Mouse (Mus musculus) forebrain, embryonic 15.5 days (tissue): ENCODE measurements around the gene Rbm4b. TPM values are rescaled to one million over a fixed set of nuclear protein-coding genes. Genes with fewer than 3 reads are reported as not detected.

Experiments used
- ATAC-seq: fragments of 200-750 bp; cut with Nextera tagmentation; replicated peaks from 2 replicates; pipeline ENCODE4 v1.8.0; 2017; ENCODE audit warnings: mild to moderate bottlenecking, moderate TSS enrichment, moderate library complexity
- H3K27ac ChIP-seq: fragments of 300-500 bp; sonication (generic); replicated peaks from 2 replicates; pipeline ENCODE4 v1.5.1; 2015; ENCODE audit warnings: mild to moderate bottlenecking, inconsistent platforms
- H3K27me3 ChIP-seq: fragments of 300-500 bp; sonication (generic); 2 replicates; pipeline ENCODE4 v1.6.1; 2015; ENCODE audit warnings: inconsistent platforms
- H3K36me3 ChIP-seq: fragments of 300-500 bp; sonication (generic); 2 replicates; pipeline ENCODE4 v1.6.1; 2015; ENCODE audit warnings: mild to moderate bottlenecking, inconsistent platforms
- H3K4me1 ChIP-seq: fragments of 300-500 bp; sonication (generic); 2 replicates; pipeline ENCODE4 v1.6.1; 2015; ENCODE audit warnings: inconsistent platforms
- H3K4me2 ChIP-seq: fragments of 300-500 bp; sonication (generic); replicated peaks from 2 replicates; pipeline ENCODE4 v1.6.1; 2015; ENCODE audit warnings: mild to moderate bottlenecking, inconsistent platforms
- H3K4me3 ChIP-seq: fragments of 300-500 bp; sonication (generic); 2 replicates; pipeline ENCODE4 v1.5.1; 2015; ENCODE audit warnings: mild to moderate bottlenecking, inconsistent platforms
- H3K9ac ChIP-seq: fragments of 300-500 bp; sonication (generic); replicated peaks from 2 replicates; pipeline ENCODE4 v1.6.1; 2015; ENCODE audit warnings: mild to moderate bottlenecking, inconsistent platforms
- H3K9me3 ChIP-seq: fragments of 300-500 bp; sonication (generic); 2 replicates; pipeline ENCODE4 v1.6.1; 2016; ENCODE audit warnings: inconsistent platforms
- WGBS: fragments of 180-500 bp; shearing (Covaris S2); methylation state at CpG from one replicate; pipeline ENCODE4 v1.1.7; 2015; ENCODE audit warnings: mixed read lengths; 5-methylcytosine and 5-hydroxymethylcytosine counted together
- polyA plus RNA-seq: library from polyadenylated mRNA; unstranded; fragments of >200 nt; fragmentation: Nextera tagmentation; extraction: Ambion mirVana; gene quantifications from 2 replicates; pipeline ENCODE4 v1.2.1, GENCODE M21; 2015

Gene Rbm4b
- polyA plus RNA-seq, 1 experiment from 2014 or later = 193 TPM

DNA sequence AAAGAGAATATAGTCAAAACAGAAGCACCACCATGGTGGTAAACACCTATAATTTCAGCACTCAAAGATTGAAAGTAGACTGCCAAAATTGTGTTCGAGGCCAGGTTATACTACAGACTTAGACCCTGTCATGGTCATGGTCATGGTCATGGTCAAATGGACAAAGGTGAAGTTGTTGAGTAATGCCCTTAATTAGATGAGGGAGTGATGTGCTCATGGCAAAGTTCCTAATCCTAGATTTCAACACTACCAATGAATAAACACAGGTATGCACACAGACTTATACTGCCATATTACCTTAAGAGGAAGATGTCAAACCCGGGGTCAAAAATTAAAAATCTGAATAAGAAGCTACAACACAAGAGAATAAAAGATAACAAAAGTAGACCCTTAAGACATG is 30.0 kb downstream of the Rbm4b start:
- no peak overlapping the region for H3K9ac ChIP-seq
- peaks cover 72% of the 10 kb centered on the region for H3K36me3 ChIP-seq
- no peak overlapping the region for H3K27ac ChIP-seq
- H3K4me1 ChIP-seq = peaks cover 55% of the 10 kb centered on the region
- H3K4me2 ChIP-seq = no peak overlapping the region
- ATAC-seq = no peak
- 96% methylated on average over 2 of the region's 2 CpGs for WGBS
- no peaks in the 10 kb centered on the region for H3K27me3 ChIP-seq
- no peak overlapping the region for H3K4me3 ChIP-seq
- H3K9me3 ChIP-seq = no peaks in the 10 kb centered on the region

DNA sequence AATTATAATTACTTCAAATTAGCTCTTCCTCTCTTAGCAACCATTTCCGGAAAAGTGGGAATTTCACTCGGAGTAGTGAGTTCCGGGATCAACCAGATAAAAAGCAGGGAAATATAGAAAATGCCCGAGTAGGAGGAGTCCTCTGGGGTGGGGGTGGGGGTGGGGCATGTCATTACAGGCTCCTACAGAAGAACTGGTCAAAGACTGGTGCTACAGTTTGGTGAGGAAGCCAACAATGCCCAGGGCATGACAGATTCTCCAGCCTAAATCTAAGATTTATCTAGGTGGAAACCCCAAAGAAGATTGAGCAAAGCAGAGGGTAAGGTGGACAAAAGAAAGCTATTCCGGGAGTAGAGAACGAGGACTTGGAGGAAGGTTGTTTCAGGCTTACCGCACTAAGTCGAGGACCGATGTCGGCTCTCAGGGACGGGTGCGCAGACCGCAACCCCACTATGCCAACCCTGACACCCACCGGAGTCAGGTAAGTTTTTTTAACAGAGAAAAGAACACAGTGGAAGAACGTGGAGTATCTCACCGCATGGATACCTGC is 37.1 kb downstream of the Rbm4b start:
- Histone ChIP-seq H3K9me3 (no peaks in the 10 kb centered on the region), H3K27ac (peak overlapping the region; percentile 87), H3K9ac (peak overlapping the region; percentile 77), H3K4me1 (peaks cover 53% of the 10 kb centered on the region), H3K27me3 (no peaks in the 10 kb centered on the region), H3K4me3 (peak overlapping the region; percentile 89), H3K36me3 (peaks cover 33% of the 10 kb centered on the region), H3K4me2 (peak overlapping the region; percentile 55)
- under 1% methylated on average over 16 of the region's 16 CpGs for WGBS
- peak; percentile 12 for ATAC-seq

DNA sequence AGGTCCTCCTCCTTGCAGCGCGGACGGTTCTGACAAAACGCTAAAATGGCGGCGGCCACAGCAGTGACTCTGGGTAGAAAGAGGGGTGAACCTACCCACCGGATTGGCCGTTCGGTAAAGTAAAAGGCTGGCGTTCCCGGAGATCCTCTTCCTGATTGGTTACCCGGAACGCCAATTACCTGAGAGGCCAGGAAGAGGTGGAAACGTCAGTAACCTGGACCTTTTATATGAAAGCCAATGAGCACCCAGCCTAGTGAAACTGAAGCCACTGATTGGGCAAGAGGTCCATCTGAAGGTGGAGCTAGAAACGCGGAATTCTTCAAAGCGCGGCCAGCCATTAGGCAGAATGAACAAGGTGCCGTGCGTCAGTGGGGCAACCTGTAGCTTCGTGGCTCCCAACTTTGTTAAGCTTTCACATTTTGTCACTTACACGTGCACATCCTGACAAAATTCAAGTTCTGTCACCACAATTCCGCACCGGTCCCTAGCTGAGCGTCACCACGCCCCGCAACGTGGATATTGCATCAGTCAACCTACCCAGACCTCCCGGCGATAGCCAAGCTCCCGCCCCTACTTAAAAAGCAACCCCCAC is 37.6 kb downstream of the Rbm4b start, which contains the start of gene Rbm4:
Gene Rbm4, minus strand, starts transcription at position 71 of the 592 bp plus-strand sequence.
- under 1% methylated on average over 31 of the region's 31 CpGs for WGBS
- peak within 1 kb of the TSS; percentile 89 for H3K4me3 ChIP-seq
- H3K9ac ChIP-seq = peak within 1 kb of the TSS; percentile 77
- peak; percentile 98 for ATAC-seq
- peaks cover 34% of the 10 kb centered on the region for H3K36me3 ChIP-seq
- H3K27ac ChIP-seq = peak within 1 kb of the TSS; percentile 87
- peak within 1 kb of the TSS; percentile 88 for H3K4me2 ChIP-seq
- no peaks in the 10 kb centered on the region for H3K9me3 ChIP-seq
- H3K27me3 ChIP-seq = no peaks in the 10 kb centered on the region
- H3K4me1 ChIP-seq = peaks cover 49% of the 10 kb centered on the region

DNA sequence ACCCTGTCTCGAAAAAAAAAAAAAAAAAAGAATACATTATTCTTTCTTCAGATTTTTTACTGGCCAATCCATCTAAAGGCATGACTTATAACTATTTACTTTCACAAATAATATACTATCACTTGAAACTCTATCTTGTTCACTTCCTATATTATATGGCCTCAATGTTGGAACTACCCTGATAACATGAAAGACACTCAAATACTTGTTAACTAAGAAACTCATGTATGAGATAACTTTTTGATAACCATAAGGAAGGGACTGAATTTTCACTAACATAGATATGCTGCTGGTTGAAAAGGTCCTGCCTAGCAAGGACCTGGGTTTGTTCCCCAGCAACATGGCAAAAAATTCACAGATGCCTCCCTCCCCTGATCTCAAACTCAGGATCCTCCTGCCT is 39.6 kb downstream of the Rbm4b start:
- Histone ChIP-seq H3K36me3 (peaks cover 42% of the 10 kb centered on the region), H3K4me1 (peaks cover 30% of the 10 kb centered on the region), H3K4me3 (no peak overlapping the region), H3K9me3 (no peaks in the 10 kb centered on the region), H3K27me3 (no peaks in the 10 kb centered on the region), H3K27ac (no peak overlapping the region), H3K9ac (no peak overlapping the region), H3K4me2 (no peak overlapping the region)
- no peak for ATAC-seq
- 74% methylated on average over 1 of the region's 1 CpGs for WGBS

DNA sequence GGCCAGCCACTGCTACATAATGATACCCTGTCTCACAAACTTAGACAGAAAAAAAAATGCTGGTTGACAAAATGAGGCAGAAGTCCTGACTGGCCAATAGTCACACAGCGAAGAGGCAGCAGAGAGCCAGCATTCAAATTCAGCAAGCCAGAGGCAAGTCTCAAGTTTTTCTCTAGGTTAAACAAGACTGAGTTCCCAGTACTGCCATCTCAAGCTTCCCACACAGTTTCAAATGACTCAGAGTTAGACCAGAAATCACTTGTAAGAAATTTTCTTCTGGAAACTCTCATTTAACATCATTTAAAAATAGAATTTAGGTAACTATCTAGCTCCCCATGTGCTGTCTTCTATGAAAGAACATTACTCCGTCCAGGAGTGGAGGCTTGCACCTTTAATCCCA is 41.5 kb downstream of the Rbm4b start:
- Histone ChIP-seq H3K9me3 (no peaks in the 10 kb centered on the region), H3K4me3 (no peak overlapping the region), H3K9ac (no peak overlapping the region), H3K27me3 (no peaks in the 10 kb centered on the region), H3K36me3 (peaks cover 49% of the 10 kb centered on the region), H3K27ac (no peak overlapping the region), H3K4me1 (peaks cover 13% of the 10 kb centered on the region), H3K4me2 (no peak overlapping the region)
- 94% methylated on average over 2 of the region's 2 CpGs for WGBS
- no peak for ATAC-seq

DNA sequence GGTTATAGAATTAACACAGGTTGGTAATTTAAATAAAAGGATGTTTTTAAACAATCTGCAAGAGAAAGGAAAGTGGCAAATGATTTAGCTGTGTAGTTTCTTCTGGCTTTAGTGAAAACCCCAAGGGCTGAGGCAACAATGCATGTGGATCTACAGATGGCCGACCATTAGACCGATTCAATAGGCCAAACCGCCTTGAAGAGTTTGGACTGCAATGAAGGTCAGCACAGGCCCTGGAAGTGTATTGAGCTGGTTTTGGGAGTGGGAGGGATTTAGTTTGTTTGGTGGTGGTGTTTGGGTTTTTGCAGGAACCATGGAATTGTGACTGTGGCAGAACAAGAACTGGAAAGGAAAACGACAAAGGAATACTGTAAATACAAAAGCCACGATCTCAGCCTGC is 42.8 kb downstream of the Rbm4b start:
- Histone ChIP-seq H3K36me3 (peaks cover 54% of the 10 kb centered on the region), H3K4me2 (no peak overlapping the region), H3K4me1 (peaks cover 11% of the 10 kb centered on the region), H3K27me3 (no peaks in the 10 kb centered on the region), H3K27ac (no peak overlapping the region), H3K9me3 (no peaks in the 10 kb centered on the region), H3K4me3 (no peak overlapping the region), H3K9ac (no peak overlapping the region)
- 89% methylated on average over 5 of the region's 5 CpGs for WGBS
- ATAC-seq = no peak

DNA sequence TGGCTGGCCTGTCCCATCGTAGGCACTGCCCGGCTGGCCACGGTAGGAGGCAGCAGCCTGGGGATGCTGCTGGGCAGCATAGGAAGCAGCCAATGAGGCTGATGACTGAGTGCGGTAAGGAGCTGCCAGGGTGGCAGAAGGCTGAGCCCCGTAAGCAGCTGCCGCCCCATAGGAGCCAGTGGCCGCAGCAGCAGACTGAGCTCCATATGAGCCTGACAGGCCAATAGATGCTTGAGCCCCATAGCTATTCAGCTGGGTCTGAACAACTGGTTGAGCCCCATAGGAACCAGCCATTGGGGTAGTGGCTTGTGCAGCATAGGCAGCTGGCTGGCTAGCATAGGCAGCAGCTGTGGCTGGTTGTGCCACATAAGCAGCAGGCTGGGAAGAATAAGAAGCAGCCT is 46.4 kb downstream of the Rbm4b start:
- 94% methylated on average over 7 of the region's 7 CpGs for WGBS
- Histone ChIP-seq H3K9me3 (no peaks in the 10 kb centered on the region), H3K9ac (no peak overlapping the region), H3K36me3 (peaks cover 54% of the 10 kb centered on the region), H3K27me3 (no peaks in the 10 kb centered on the region), H3K4me2 (no peak overlapping the region), H3K27ac (no peak overlapping the region), H3K4me1 (0 out of 2 replicates have a peak, but pooled peaks cover 2% of the 10 kb centered on the region), H3K4me3 (no peak overlapping the region)
- ATAC-seq = no peak

DNA sequence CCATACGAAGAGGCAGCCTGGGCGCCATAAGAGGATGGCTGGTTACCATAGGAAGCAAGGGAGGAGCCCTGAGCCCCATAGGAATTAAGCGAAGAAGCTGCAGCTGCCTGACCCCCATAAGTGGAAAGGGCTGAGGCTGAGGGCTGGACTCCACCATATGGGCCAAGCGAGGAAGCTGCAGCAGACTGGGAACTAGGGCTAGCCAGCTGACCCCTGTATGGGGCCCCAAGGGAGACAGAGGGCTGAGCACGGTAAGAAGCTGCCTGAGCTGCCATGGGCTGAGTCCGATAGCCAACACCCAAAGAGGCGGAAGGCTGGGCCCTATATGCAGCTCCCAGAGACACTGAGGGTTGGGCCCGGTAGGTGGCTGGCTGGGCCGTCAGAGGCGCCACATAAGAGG is 47.0 kb downstream of the Rbm4b start:
- 0 out of 2 replicates have a peak, but pooled peaks have one; percentile 16 for ATAC-seq
- 86% methylated on average over 10 of the region's 10 CpGs for WGBS
- H3K4me3 ChIP-seq = no peak overlapping the region
- H3K4me2 ChIP-seq = no peak overlapping the region
- H3K9me3 ChIP-seq = no peaks in the 10 kb centered on the region
- no peak overlapping the region for H3K9ac ChIP-seq
- H3K36me3 ChIP-seq = peaks cover 49% of the 10 kb centered on the region
- no peaks in the 10 kb centered on the region for H3K27me3 ChIP-seq
- no peak overlapping the region for H3K27ac ChIP-seq
- peaks cover 7% of the 10 kb centered on the region for H3K4me1 ChIP-seq

DNA sequence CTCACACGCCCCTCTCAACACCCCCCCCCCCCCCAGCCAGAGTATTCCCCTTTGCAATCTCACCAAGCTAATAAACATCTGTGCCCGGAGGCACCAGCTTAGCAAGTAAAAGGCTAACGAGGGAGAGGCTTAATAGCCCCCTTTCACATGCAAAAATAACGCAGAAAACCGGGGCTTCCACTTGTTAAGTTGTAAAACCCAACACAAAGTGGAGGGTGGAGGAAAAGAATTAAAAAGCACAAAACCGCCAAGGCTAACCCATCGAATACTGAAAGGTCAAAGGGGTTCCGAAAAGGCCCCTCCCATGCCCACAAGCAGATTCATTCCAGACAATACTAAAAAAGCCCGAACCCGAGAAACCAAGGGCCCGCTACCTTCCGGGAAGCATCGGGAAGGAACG is 54.0 kb downstream of the Rbm4b start:
- Histone ChIP-seq H3K4me3 (peak overlapping the region; percentile 97), H3K27ac (peak overlapping the region; percentile 96), H3K4me2 (peak overlapping the region; percentile 87), H3K27me3 (no peaks in the 10 kb centered on the region), H3K9me3 (no peaks in the 10 kb centered on the region), H3K9ac (peak overlapping the region; percentile 64), H3K4me1 (peaks cover 32% of the 10 kb centered on the region), H3K36me3 (0 out of 2 replicates have a peak, but pooled peaks cover 3% of the 10 kb centered on the region)
- ATAC-seq = no peak
- WGBS = under 1% methylated on average over 14 of the region's 14 CpGs

DNA sequence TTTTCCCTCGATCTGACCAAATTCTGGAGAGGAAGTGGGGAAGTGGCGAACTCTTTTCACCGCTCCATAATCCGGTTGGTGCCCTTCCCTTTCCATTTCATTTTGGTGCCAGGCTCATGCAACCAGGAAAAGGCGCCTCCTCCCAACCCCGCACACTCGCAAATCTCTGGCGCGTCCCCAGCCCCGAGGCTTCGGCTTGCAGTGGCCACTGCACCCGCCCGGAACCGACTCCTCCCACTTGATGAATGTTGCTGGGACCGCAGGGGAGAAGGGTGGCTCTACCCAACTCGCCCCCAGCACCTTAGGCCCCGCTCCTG is 54.4 kb downstream of the Rbm4b start:
- Histone ChIP-seq H3K9ac (peak overlapping the region; percentile 64), H3K27me3 (no peaks in the 10 kb centered on the region), H3K4me1 (peaks cover 32% of the 10 kb centered on the region), H3K4me3 (peak overlapping the region; percentile 97), H3K4me2 (peak overlapping the region; percentile 87), H3K27ac (peak overlapping the region; percentile 96), H3K36me3 (0 out of 2 replicates have a peak, but pooled peaks cover 3% of the 10 kb centered on the region), H3K9me3 (no peaks in the 10 kb centered on the region)
- ATAC-seq = no peak
- WGBS = 0% methylated on average over 16 of the region's 17 CpGs

DNA sequence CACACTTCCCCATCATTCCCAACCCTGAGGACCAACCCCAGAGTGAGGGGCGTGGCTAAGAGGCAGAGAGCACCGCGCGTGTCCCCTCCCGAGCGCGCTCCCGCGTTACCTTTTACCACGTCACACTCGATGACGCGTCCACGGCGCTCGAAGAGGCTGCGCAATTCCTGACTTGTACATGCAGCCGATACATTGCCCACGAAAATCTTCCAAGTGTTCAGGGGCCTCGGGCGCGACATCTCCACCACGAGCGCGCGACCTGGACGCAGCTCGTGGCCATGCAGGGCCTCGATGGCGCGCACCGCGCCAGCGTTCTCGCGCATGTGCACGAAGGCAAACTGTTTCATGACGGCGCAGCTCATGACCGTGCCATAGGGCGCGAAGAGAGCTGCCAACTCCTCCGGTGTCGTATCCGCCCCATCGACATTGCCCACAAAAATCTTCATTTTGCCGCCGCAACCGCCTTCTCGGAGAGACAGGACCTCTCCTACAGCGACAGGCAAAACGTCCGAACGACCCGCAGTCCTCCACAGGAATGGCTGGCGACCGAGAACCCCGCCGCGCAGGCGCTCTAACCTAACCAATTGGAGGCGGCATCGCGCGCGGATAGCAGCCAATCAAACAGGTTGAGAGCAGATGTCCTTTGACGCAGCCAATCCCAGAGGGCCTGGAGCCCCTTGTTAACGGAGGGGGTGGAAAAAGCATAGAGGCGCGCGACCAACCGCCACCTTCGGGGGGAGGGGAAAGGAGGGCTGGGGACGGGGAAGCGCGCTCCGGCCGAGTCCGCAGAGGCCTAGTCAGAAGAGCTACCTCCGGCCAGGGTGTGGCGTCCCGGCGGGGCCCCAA is 55.0 kb downstream of the Rbm4b start, which contains the start of the genes Gm21992 and Rbm14:
Gene Gm21992, minus strand, starts transcription at position 550 of the 846 bp plus-strand sequence.
Gene Rbm14, minus strand, starts transcription at position 572 of the 846 bp plus-strand sequence.
- H3K4me1 ChIP-seq = peaks cover 32% of the 10 kb centered on the region
- no peaks in the 10 kb centered on the region for H3K9me3 ChIP-seq
- peak; percentile 99 for ATAC-seq
- H3K9ac ChIP-seq = peak within 1 kb of the TSS; percentile 90
- H3K27me3 ChIP-seq = no peaks in the 10 kb centered on the region
- 0 out of 2 replicates have a peak, but pooled peaks cover 3% of the 10 kb centered on the region for H3K36me3 ChIP-seq
- peak within 1 kb of the TSS; percentile 87 for H3K4me2 ChIP-seq
- H3K27ac ChIP-seq = peak within 1 kb of the TSS; percentile 96
- peak within 1 kb of the TSS; percentile 97 for H3K4me3 ChIP-seq
- WGBS = under 1% methylated on average over 83 of the region's 83 CpGs

DNA sequence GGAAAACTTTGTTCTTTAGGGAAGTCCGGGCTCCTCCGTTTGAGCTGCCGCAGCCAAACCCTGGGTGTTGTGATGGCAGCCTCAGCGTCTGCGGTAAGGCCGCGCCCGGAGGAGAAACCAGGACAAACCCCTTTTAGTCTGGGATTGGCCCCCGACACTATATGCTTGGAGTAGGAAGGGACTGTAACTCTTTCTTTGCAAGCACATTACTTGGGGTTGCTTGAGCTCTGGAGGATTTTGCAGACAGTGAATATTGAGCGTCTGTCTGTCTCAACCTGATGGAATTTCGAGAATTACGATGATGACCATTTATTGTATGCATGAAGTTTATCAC is 55.6 kb downstream of the Rbm4b start:
- Histone ChIP-seq H3K9me3 (no peaks in the 10 kb centered on the region), H3K4me3 (peak overlapping the region; percentile 97), H3K4me1 (peaks cover 32% of the 10 kb centered on the region), H3K27ac (peak overlapping the region; percentile 96), H3K36me3 (no peaks in the 10 kb centered on the region), H3K27me3 (no peaks in the 10 kb centered on the region), H3K4me2 (peak overlapping the region; percentile 87), H3K9ac (peak overlapping the region; percentile 90)
- peak; percentile 44; the same call in 1 of the 2 replicates for ATAC-seq
- WGBS = 5% methylated on average over 12 of the region's 12 CpGs
